Mouse (Mus musculus): ENCODE results near the gene Ppip5k2.

DNA sequence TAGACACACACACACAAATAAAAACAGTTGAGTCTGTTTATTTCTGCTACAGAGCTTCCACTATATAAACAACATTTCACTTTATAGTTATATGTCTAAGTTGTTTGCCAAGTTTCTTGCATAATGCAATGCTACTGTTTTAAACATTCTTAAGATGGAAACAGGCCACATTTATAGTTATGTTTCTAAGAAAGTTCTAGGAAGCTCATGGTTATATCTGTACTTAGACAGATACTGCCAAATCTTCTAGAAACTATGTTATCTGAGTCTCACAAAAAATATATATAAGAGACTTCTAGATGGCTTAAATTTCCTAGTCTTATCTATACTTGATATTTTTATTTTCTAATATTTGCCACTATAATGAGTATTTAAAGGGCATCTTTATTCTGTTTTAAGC is 17.0 kb downstream of the Ppip5k2 start:
- TF ChIP-seq CTCF (IDR thresholded peaks at IDR 0.05; ENCODE audit: low read depth, low read length) (no peak), POLR2A (IDR thresholded peaks at IDR 0.05; ENCODE audit: extremely low read depth, insufficient read depth, low read length) (no peak)
